Mouse (Mus musculus) small intestine, adult 2 months (tissue): ENCODE measurements around the gene Asic1. TPM values are rescaled to one million over a fixed set of nuclear protein-coding genes. Genes with fewer than 3 reads are reported as not detected.

Experiments
- H3K27ac ChIP-seq: fragments of 200-500 bp; 2 replicates; pipeline ENCODE4 v1.5.1; 2012; ENCODE audit warnings: low read depth, low read length, control low read depth, inconsistent platforms; ENCODE audit not compliant: insufficient read depth
- H3K27me3 ChIP-seq: fragments of 200-500 bp; 2 replicates; pipeline ENCODE4 v1.6.1; 2012; ENCODE audit warnings: mild to moderate bottlenecking, moderate library complexity, low read length, inconsistent platforms; ENCODE audit not compliant: control insufficient read depth, insufficient read depth
- H3K36me3 ChIP-seq: fragments of 200-500 bp; 2 replicates; pipeline ENCODE4 v1.6.1; 2012; ENCODE audit warnings: mild to moderate bottlenecking, low read length, control low read depth, inconsistent platforms; ENCODE audit not compliant: control insufficient read depth, insufficient read depth
- H3K4me1 ChIP-seq: fragments of 200-500 bp; 2 replicates; pipeline ENCODE4 v1.6.1; 2012; ENCODE audit warnings: low read length, inconsistent platforms, mixed read lengths; ENCODE audit not compliant: control insufficient read depth, insufficient read depth, insufficient read length
- H3K4me3 ChIP-seq: fragments of 200-500 bp; 2 replicates; pipeline ENCODE4 v1.5.1; 2012; ENCODE audit warnings: low read depth, mild to moderate bottlenecking, control low read depth, inconsistent platforms, low read length, moderate library complexity
- CTCF ChIP-seq: fragments of 200-500 bp; IDR thresholded peaks from 2 replicates; pipeline ENCODE4 v1.5.1; 2012; ENCODE audit warnings: low read depth, mild to moderate bottlenecking, control low read depth, inconsistent platforms, low read length, moderate library complexity, mixed read lengths; ENCODE audit not compliant: insufficient replicate concordance, insufficient read length; ENCODE audit errors: extremely low read depth
- POLR2A ChIP-seq: fragments of 200-500 bp; IDR thresholded peaks from 2 replicates; pipeline ENCODE4 v1.6.1; 2012; ENCODE audit warnings: low read depth, mild to moderate bottlenecking, control low read depth, inconsistent platforms, low read length, moderate library complexity
- WGBS: fragments of 180-500 bp; shearing (Covaris S2); methylation state at CpG from one replicate; pipeline ENCODE4 v1.1.7; 2018; 5-methylcytosine and 5-hydroxymethylcytosine counted together
- polyA plus RNA-seq: library from polyadenylated mRNA; depleted of rRNA; stranded (reverse); fragments of >200 nt; gene quantifications from 2 replicates; pipeline ENCODE4 v1.2.3, GENCODE M21; 2012

Gene Asic1
- polyA plus RNA-seq, 1 experiment: 0.70 TPM

DNA sequence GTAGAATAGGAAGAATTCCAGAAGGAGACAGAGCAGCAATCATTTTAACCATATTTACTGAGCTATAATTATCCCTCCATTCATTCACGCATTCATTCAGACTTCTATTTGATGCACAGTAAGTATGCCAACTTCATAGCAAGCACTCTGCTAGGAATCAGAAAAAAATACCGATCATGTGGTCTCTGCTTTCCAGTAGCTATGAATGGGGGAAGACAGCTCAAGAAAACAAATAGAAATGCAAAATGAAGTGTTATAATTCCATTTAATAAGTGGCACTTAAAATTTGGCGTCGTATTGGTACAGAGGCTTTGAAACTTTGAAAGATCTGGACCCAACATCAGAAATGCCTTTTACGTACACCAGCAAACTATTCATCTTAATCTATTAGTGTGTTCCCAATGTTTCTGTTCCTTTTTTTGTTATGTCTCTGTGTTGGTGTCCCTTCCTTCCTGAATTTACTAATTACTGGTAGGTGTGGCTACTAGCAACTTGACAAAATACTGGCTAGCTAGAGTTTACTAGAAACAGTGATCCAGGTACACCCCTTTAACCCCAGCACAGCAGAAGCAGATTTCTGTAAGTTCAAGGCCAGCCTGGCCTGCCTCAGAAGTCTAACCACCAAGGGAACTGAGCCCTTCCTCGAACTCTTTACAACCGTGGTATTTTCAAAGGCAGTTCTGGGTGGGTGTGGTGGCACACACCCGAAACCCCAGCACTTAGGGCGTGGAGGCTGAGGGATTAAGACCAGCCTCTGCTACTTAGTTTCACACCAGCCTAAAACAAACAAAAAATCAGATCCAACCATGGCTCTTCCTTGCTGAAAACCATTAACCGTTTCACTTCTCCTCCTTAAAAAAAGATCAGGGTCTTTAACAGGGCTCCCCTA is 17.9 kb upstream of the Asic1 start:
- no peak overlapping the region for H3K4me3 ChIP-seq
- TF ChIP-seq POLR2A (no peak), CTCF (no peak)
- H3K36me3 ChIP-seq: no peaks in the 10 kb centered on the region
- peaks cover 6% of the 10 kb centered on the region for H3K4me1 ChIP-seq
- no peak overlapping the region for H3K27ac ChIP-seq
- H3K27me3 ChIP-seq: no peaks in the 10 kb centered on the region
- WGBS: 39% methylated on average over 10 of the region's 10 CpGs

DNA sequence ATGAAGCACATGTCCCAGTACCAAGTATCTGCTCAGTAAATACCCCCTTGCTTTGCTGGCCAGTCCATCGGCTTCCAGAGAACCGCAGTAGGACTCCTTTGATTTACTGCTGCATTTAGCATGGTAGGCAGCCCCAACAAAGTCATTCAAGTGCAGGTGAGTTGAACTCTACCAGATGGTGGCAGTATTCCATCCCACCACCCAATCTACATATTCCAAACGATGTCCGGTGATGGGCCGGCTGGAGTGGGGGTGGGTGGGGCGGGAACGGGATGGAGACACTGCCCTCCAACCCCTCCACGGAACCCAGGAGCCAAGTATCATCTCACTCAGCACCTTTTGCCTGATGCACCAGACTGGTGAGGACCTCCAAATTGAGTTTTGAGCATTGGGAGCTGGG is 16.9 kb upstream of the Asic1 start:
- TF ChIP-seq POLR2A (no peak), CTCF (no peak)
- Histone ChIP-seq H3K4me3 (no peak overlapping the region), H3K4me1 (peaks cover 6% of the 10 kb centered on the region), H3K27me3 (no peaks in the 10 kb centered on the region), H3K36me3 (no peaks in the 10 kb centered on the region), H3K27ac (no peak overlapping the region)
- WGBS: 43% methylated on average over 8 of the region's 8 CpGs

DNA sequence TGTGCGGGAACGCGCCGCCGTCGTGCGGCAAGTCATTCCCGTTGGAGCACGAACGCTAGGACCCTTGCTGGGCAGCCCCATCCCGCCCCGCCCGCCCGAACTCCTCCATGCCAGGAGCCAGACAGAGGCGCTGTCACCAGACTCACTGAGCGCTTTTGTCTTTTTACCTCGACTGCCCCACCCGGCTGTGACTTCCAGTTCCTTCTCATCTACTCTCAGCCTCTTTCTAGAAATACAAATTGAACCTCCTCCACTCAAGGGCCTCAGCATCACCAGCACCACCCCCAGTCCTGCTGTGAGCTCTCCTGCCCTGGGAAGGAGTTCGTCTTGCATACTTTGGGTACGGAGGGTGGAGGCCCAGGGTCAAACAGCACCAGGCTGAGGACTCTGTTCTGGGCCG is 16.3 kb upstream of the Asic1 start:
- no peaks in the 10 kb centered on the region for H3K36me3 ChIP-seq
- peaks cover 6% of the 10 kb centered on the region for H3K4me1 ChIP-seq
- WGBS: 37% methylated on average over 21 of the region's 21 CpGs
- TF ChIP-seq POLR2A: no peak
- TF ChIP-seq CTCF: no peak
- H3K4me3 ChIP-seq: peak overlapping the region; percentile 3; the same call in 1 of the 2 replicates
- H3K27ac ChIP-seq: no peak overlapping the region
- H3K27me3 ChIP-seq: no peaks in the 10 kb centered on the region

DNA sequence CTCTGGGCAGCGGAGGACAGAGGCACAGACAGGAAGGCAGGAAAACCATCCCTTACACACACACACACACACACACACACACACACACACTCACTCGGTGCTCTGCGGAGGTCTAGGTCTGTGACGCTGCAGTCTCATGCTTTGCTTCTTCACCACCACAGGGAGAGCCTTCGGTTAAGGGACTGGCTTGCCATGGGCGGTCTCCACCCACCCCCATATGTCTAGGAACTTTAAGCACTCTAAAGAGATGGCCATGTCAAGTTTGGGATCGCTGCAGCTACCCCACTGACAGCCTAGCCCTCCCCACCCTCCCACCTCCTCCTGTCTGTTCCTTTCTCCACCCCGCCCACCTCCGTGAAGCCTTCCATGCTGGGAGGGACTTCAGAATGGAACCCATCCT is 14.2 kb upstream of the Asic1 start:
- no peaks in the 10 kb centered on the region for H3K27me3 ChIP-seq
- H3K27ac ChIP-seq: no peak overlapping the region
- peaks cover 3% of the 10 kb centered on the region for H3K4me1 ChIP-seq
- TF ChIP-seq POLR2A: no peak
- TF ChIP-seq CTCF: no peak
- no peaks in the 10 kb centered on the region for H3K36me3 ChIP-seq
- 79% methylated on average over 9 of the region's 9 CpGs for WGBS
- no peak overlapping the region for H3K4me3 ChIP-seq

DNA sequence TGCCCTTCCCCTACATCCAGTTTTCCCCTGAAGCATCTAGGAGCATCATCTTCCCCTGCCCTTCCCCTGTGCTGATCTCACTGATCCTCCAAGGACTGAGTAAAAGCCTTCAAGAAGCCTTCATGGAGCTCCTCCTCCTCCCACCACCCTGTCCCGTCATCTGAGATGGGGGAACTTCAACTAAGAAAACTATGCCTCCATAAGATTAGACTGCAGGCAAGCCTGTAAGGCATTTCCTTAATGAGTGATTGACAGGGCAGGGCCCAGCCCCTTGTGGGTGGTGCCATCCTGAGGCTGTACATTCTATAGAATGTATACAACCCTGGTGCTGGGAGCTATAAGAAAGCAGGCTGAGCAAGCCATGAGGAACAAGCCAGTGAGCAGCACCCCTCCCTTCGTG is 11.7 kb upstream of the Asic1 start:
- no peak for TF ChIP-seq CTCF
- no peak for TF ChIP-seq POLR2A
- H3K27me3 ChIP-seq: no peaks in the 10 kb centered on the region
- 67% methylated on average over 2 of the region's 2 CpGs for WGBS
- H3K27ac ChIP-seq: no peak overlapping the region
- H3K4me1 ChIP-seq: no peaks in the 10 kb centered on the region; the same call in 1 of the 2 replicates
- no peaks in the 10 kb centered on the region for H3K36me3 ChIP-seq
- no peak overlapping the region for H3K4me3 ChIP-seq

DNA sequence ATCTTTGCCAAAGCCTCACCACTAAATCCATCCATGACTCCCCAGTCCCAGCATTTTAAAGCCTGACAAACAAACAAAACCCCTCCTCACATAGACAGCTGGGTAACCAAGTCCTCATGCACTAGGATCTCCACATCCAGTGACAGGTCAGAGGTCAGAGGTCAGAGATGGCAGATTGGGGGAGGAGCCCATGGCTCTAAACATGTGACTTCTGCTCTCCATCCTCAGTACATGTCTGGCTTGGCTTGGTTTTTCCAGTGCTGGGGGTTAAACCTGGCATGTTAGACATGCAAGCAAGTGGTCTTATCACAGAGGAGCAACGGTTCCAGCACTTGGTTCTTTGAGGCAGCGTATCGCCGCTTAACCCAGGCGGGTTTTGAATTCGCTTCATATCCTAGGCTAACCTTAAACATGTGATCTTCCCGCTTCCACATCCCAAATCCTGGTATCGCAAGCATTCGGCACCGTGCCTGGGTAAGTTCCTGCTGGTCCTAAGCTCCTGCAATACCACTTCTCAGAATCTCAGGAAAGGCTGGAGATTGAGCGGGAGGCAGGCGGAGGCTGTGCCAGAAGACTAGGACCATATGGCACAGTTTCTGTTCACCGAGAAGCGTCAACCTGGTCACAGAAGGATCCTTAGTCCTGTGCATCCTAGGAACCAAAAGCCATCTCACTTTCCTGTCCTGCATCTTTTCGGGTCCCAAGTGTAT is 8.9 kb upstream of the Asic1 start:
- no peak for TF ChIP-seq CTCF
- no peak for TF ChIP-seq POLR2A
- no peak overlapping the region for H3K27ac ChIP-seq
- H3K27me3 ChIP-seq: peaks cover 22% of the 10 kb centered on the region
- 97% methylated on average over 15 of the region's 15 CpGs for WGBS
- H3K4me1 ChIP-seq: peaks cover 8% of the 10 kb centered on the region
- H3K36me3 ChIP-seq: no peaks in the 10 kb centered on the region
- no peak overlapping the region for H3K4me3 ChIP-seq

DNA sequence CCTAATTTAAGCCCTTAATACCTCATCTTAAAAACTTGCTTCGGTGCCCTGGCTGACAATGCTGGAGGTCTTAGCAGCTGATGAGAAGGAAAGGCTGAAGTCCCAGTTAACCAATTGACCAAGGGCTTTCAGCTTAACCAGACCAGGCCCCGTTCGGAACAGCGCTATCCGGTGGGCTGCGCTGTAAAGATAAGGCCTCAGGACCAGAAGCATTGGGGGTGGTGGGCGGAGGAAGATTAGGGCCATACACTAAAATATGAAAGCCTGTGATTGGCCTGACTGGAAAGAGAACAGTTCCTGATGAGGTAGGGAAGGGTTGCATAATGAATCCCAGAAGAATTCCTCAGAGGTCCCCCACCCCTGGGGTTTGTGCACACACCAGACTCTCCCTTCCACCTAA is 7.8 kb upstream of the Asic1 start:
- H3K27me3 ChIP-seq: peaks cover 26% of the 10 kb centered on the region
- H3K27ac ChIP-seq: no peak overlapping the region
- 80% methylated on average over 7 of the region's 7 CpGs for WGBS
- H3K4me3 ChIP-seq: no peak overlapping the region
- H3K4me1 ChIP-seq: peaks cover 8% of the 10 kb centered on the region
- TF ChIP-seq CTCF: no peak
- TF ChIP-seq POLR2A: no peak
- H3K36me3 ChIP-seq: no peaks in the 10 kb centered on the region
